Mouse (Mus musculus): ENCODE measurements around the gene Cpsf7.
A peak's percentile ranks its signal among the peaks of the same experiment; 100 is the strongest.

Cpsf7 gene

DNA sequence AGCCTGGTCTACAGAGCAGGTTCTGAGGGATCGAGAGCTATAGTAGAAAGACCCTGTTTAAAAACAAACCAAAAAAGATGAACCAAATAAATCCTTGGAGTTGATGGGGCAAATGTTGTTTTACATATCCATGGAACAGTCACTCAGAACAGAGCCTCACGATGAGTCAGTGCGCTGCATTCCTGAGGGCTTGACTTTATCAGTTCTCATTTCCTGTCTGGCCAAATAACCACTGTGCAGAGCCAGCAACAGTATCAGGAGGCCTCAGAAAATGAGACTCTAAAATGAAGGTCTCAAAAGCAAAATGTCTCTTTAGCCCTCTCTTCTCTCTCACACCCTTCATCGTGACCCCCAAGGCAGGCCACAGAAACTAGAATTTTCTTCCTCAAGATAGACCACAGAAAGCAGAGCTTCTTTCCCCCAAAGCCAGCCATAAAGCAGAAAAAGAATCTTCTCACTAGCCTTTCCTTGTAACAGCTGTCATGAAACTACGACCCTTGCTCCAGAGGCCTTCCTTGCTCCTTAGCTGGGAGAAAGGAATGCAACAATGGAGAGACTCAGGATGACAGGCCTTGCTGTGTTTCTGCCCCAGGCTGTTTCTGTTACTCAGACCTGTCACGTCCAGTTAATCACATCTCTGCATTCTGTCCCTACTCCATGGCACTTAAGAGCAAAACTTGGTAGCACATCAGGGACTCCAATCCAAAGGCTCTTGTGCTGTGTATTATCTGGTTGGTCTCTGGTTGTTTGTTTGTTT is 36.7 kb downstream of the Cpsf7 start:
- DNase-seq = no peak

DNA sequence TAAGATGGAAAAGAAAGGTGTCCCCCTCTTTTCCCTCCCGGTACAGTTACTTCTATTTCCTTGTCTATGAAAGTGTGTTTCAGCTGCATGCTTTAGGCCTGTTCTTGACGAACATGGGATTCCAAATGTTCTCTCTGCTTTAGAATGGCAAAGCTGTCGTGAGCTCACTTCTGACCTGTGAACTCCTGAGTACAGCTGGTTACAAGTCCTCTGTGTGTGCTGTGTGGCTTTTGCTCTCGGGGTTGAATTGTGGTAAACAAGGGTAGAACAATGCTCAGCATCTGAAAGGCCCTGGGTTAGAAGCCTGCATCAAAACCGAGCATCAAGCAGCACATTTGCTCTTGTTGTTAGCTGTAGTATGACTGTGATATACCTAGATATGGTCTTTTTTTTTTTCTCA is 37.3 kb downstream of the Cpsf7 start:
- DNase-seq = no peak

DNA sequence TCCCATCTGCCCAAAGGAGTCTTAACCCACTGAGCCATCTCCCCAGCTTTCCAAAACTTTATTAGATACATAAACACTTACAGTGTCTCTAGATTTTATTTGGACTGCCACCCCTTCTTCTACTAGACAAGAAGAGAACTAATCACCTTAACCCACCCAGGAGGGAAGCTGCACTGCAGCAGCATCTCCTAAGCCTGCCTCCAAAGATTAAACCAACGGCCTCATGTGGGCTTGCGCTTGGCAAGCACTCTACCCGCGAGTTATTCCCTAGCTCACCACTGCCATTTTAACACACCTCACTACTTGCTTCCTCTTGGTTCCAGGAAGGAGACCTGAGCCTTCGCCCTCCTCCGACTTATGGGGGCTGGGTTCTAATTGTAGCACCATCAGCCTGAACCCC is 39.2 kb downstream of the Cpsf7 start:
- no peak for DNase-seq

DNA sequence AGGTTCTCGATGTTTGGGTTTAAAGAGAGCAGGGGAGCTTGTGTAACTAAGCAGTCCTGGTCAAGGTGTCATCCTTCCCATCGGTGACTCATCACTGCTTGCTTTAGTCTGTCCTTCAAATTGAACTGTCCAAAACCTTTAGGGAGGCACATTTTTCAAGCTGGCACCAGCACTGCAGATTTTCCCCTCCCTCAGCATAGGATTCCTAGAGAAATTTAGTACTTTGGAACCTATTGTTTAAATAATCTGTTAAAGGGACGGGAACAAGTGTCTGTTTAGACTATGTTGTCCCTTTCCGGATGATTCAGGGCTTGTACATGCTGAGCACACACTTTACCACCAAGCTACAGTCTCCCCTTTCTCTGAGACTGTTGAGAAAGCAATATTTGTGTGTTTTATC is 40.2 kb downstream of the Cpsf7 start:
- no peak for DNase-seq

DNA sequence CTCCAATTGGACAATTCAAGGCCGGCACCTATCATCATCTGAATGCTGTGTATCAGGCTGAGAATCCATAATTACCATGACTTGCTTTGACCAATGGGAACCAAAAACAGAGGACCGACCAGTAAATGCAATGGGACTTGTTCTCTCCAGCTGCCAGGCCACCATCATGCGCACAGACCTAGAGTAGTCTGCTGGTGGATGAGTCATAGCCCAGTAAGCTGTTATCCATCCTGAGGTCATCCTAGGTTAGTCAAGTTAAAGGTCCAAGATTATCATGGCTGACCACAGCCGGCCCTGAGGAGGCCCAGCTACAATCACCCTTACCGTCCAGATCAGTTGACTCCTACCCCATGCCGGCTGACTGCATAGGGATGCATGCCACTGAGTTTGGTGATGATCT is 44.6 kb downstream of the Cpsf7 start:
- DNase-seq = no peak

DNA sequence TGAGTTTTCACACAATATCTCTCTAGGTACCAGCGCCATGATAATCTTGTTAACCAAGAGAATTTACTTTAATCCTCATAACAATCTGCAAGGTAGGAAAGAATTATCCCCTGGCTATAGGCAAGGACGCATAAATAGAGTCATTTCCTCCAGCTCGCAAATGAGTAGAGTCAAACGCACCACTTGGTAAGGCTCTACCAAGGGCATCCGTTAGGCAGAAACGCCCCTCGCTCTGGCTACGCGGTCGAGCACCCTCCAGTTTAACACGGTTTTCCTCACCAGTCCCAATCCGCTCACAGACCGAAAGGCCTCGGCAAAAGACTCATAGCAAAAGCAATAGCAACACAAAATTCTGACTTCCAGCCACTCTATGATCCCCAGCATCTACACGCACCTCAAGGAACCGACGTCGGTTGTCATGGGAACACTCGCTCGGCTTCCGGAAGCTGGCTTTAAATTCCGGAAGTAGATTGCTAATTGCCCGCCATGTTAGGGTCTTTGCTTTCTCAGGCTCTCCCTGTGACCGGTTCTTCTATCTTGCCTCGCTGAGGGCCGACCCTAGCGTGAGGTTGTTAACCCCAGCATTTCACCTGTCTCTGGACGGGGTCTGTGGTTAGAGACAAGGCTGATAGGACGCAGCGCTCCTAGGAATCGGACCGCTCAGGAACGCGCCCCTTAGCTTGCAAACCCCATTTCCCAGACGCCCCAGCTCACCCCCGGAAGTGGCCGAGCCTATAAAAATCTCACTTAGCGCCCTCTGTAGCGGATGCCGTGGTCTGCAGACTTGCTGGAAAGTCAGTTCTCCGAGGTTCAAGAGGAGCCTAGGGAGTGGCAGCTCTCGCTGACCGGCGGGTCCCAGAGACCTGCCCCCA is 51.9 kb downstream of the Cpsf7 start, which contains the start of the genes Cyb561a3 and Tmem138:
Gene Cyb561a3, plus strand, starts transcription at position 483 of the 872 bp plus-strand sequence.
Gene Tmem138, minus strand, starts transcription at position 673 of the 872 bp plus-strand sequence.
- DNase-seq = peak; percentile 85 to 91

DNA sequence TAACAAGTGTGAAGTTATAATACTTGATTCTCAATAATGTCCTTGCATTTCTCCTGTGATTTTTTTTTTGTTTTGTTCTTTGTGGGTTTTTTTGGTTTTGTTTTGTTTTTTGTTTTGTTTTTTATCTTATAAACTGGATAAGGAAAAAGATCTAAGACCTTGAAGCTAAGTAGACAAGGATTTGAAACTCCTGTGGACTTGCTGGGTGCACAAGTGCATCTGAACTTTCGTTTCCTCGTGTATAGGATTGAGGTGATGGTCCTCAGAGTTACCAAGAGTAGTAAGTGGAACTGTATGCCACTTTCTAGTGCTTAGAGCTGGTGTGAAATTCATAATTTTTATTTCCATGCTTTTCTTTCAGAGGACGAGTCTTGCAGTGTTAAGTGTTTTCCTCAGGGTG is 55.0 kb downstream of the Cpsf7 start:
- no peak for DNase-seq

DNA sequence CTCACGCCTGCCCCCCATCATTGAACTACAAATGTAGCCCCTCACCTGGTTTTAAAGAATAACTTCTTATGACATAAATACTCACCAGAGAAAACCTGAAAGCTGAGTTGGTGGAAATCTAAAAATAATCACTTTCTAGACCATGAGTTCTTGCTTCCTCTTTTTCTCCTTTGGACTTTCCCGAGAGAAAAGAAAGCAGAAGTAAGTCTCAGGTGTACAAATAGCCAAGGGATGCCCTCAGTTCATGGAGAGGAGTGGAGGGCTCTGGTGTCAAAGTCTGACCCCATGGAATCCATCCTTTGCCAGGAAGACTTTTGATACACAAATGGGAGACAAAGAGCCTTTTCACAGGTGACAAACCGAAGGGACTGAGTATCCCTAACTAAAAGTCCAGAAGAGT is 55.7 kb downstream of the Cpsf7 start:
- no peak for DNase-seq

DNA sequence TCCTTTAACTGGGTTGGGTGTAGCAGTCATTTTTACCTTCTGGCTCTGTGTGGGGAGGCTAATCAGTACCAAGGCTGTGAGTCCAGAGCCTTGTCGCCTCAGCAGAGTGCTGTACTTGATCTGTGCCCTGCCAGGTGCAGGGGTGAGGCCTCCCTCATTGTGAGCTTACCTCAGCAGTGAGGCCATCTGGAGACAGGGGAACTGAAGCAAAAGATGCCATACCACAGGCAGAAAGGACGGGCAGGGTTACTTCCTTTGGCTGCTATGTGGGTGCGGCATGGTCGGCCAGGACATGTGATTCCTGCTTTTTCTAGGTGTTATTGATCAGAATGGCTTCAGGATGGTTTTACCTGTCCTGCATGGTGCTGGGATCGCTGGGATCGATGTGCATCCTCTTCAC is 56.9 kb downstream of the Cpsf7 start:
- DNase-seq = no peak

DNA sequence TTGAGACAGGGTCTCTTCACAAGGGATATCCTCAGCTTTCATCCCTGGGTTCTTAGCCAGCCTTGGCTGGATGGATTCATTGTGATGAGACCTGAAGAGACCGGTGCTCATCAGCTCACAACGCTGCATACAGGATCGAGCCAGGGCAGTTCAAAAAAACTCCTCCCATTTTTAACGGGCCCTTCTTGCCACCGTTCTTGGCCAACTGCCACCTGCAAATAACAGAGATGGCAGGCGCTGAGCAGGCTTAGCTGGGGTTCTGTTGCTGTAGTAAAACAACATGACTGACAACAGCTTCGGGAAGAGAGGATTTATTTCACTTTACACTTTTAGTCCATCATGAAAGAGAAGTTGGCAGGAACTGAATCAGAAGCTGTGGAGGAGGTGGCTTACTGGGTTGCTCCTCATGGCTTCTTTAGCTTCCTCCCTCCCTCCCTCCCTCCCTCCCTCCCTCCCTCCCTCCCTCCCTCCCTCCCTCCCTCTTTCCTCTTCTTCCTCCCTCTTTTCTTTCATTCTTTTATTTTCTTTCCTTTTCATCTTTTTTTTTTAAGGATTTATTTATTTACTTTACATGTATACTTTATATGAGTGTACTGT is 58.6 kb downstream of the Cpsf7 start:
- no peak for DNase-seq

DNA sequence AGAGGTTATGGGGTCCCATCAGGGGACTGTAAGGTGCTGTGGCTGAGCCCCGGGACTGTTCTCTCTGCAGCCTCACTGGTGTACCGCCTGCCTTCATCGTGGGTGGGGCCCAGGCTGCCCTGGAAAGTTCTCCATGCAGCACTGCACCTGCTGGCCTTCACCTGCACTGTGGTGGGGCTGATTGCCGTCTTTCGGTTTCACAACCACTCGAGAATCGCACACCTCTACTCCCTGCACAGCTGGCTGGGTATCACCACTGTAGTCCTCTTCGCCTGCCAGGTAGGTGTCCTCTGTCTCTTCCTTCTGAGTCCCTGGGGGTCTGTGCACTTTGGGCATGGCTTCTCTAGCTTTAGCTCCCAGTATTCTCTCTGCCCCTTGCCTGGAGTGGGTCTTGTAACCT is 60.0 kb downstream of the Cpsf7 start:
- DNase-seq = peak in 1 of 2 experiments; percentile 25

DNA sequence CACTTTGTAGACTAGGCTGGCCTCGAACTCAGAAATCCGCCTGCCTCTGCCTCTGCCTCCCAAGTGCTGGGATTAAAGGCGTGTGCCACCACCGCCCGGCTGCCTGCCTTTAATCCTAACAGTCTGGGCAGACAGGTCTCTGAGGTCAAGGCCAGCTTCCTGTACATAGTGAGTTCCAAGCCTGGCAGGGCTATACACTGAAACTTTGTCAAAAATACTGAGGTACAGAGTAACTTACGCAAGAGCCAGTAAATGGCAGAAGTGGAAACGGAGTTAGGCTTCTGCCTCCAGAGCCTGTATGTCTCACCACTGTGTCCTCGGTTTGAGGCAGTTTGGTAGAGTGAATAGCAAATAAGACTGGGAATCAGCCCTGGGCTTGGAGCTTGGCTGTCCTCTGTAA is 62.2 kb downstream of the Cpsf7 start:
- DNase-seq = no peak

DNA sequence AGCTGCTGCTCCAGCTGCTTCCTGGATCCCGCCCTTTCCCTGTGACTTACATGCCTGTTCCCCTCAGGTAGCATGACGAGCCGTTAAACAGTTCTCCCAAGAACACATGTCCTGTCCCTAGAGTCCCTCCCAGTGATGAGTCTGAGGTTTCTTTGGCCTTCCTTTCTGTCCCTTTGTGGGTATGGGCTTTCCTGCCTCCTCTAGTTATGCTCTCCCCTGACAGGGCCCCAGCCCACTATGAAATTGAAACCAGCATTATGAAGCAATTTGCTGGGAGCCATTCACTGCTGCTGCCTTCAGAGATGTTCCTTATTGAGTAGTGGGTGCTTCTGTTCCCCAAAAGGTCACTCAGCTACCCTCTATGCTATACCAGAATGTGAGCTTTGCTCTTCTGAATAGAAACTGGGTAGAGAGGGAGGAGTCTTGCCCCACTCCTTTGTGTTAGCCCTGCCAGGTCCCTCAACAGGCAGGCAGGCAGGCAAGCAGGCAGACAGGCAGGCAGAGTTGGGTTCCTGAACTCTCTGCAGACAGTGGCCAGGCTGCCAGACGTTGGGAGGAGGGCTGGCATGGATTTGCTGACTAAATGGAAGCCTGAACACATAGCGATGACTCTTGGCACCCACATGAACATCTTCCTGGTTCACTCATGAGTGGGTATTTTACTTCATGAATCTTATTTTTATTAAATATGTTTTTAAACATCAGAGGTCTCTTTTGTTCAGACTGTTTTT is 64.2 kb downstream of the Cpsf7 start:
- DNase-seq = no peak

DNA sequence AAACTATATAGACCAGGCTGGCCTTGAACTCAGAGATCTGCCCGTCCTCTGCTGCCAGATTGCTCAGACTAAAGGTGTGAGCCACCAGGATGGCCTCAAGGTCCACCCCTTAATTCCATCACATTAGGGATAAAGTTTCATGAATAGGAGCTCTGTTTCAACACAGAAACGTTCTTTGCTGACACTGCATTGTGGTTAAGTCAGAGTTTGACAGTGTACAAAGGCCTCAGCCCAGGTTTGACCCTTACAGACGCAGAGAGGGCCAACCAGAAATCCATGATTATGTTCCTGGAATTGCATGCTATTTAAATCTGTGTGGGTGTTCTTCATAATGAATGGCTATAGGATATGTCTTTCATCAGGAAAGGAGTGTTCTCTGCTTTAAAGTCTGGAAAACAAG is 65.2 kb downstream of the Cpsf7 start:
- DNase-seq = no peak

DNA sequence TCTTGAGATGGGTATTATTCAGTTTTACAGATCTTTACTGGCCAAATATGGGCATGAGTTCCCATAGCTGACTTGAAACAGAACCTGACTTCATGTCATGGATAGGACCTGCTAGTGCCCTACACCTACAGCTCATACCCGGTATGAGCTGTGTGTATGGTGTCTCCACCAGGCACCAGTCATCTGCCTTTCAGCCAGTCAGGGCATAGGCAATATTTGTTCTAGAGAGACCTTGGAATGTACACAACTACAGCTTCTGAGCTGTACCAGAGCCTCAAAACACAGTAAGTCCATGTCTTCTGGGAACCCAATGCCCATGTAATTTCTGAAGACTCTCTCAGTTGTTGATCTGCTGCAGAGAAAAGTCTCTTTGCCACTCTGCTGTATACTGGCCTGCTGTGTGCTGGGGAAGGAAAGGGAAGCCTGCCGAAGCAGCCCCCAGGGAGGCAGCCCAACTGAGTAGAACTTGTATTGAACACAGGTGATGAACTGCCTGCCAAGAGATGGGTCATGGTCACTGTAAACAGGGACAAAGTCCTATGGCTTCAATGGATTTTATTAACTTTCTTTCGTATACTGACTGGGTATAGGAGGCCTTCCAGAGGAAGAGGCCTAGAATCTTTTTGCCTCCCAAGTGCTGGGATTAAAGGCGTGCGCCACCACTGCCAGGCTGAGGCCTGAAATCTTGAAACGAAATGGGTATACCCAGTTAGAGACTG is 66.8 kb downstream of the Cpsf7 start:
- DNase-seq = no peak
